10 mouse cellular contexts compared by ENCODE assay signal in genomic region chr17:6811931-6812850, GRCm38 (mm10). TPM values are rescaled to one million over a fixed set of nuclear protein-coding genes. Genes with fewer than 3 reads are reported as not detected.
A peak's percentile ranks its signal among the peaks of the same experiment; 100 is the strongest.
DNase-seq lines count a peak whose midpoint lies in the region; ATAC-seq lines count a peak whose summit lies in the region.
"Had no signal": no experiment of that assay in that cellular context is flagged by ENCODE, and none has a peak within 500 bp of the region (broad histone marks: within the 10 kb centered on the region; RNA-seq: fewer than 3 reads in every experiment).

No protein-coding gene starts in this region.

- no peak overlapping the region for H3K9ac ChIP-seq in forebrain, embryonic 11.5 days (ENCODE audit: low read length)

- no peak overlapping the region for H3K4me2 ChIP-seq in forebrain, embryonic 11.5 days (ENCODE audit: low read depth, low read length, severe bottlenecking)

- no peaks in the 10 kb centered on the region for H3K9me3 ChIP-seq in forebrain, embryonic 10.5 days
- H3K9me3 ChIP-seq in forebrain, embryonic 11.5 days (ENCODE audit: control insufficient read depth, low read length): no peaks in the 10 kb centered on the region

- H3K4me3 ChIP-seq in forebrain, embryonic 10.5 days: no peak overlapping the region
- H3K4me3 ChIP-seq in forebrain, embryonic 11.5 days (ENCODE audit: low read depth, low read length): no peak overlapping the region
- H3K4me3 ChIP-seq: myocyte had no signal

- no peak for ATAC-seq in forebrain, embryonic 11.5 days (replicated peaks; ENCODE audit: low FRiP score)
- ATAC-seq in CD4-positive, CD25-positive, alpha-beta regulatory T cell, adult 4 months: no peak

- H3K27ac ChIP-seq in forebrain, embryonic 10.5 days: peak overlapping the region; percentile 70
- H3K27ac ChIP-seq in forebrain, embryonic 11.5 days (ENCODE audit: low read depth, low read length): no peak overlapping the region

- H3K4me1 ChIP-seq in forebrain, embryonic 10.5 days: peaks cover 37% of the 10 kb centered on the region
- 0 out of 2 replicates have a peak, but pooled peaks cover 3% of the 10 kb centered on the region for H3K4me1 ChIP-seq in forebrain, embryonic 11.5 days (replicated peaks; ENCODE audit: control insufficient read depth, insufficient read depth, low read length)

- H3K27me3 ChIP-seq in forebrain, embryonic 10.5 days (ENCODE audit: poor library complexity, severe bottlenecking): no peaks in the 10 kb centered on the region
- H3K27me3 ChIP-seq in forebrain, embryonic 11.5 days (ENCODE audit: control insufficient read depth, insufficient read depth, low read length): no peaks in the 10 kb centered on the region

- DNase-seq in forebrain, embryonic 10.5 days (ENCODE audit: extremely low spot score, low spot score): no peak
- no peak for DNase-seq in forebrain, embryonic 11.5 days (ENCODE audit: low spot score)
- peak; percentile 36 for DNase-seq in ovary, adult 18-20 months (ENCODE audit: low spot score)
- DNase-seq in ovary, postnatal 14 days (ENCODE audit: low spot score): no peak
- peak; percentile 60 to 72 for DNase-seq in kidney, postnatal 4 days
- peak; percentile 71 for DNase-seq in yolk sac, embryonic 10.5 days (ENCODE audit: low spot score)
- DNase-seq in urinary bladder, adult 2 months (ENCODE audit: low spot score): no peak
- DNase-seq: gastrocnemius, postnatal 10 days had no signal

- no peaks in the 10 kb centered on the region for H3K36me3 ChIP-seq in forebrain, embryonic 10.5 days (replicated peaks)
- H3K36me3 ChIP-seq in forebrain, embryonic 11.5 days (ENCODE audit: control insufficient read depth, insufficient read depth, low read length): no peaks in the 10 kb centered on the region

- 45% methylated on average over 7 of the region's 7 CpGs for WGBS in forebrain, embryonic 10.5 days
- WGBS in forebrain, embryonic 11.5 days: 42% methylated on average over 7 of the region's 7 CpGs

RNA-seq across cellular contexts. Expression of gene Ezr, which starts 29.6 kb away (rescaled TPM):
- 103 and 116 TPM in 2 replicates for polyA plus RNA-seq in forebrain, embryonic 10.5 days (2016; fragmentation: Nextera tagmentation; extraction: Ambion mirVana)
- 122 and 135 TPM in 2 replicates for polyA plus RNA-seq in forebrain, embryonic 11.5 days (2014; fragmentation: Nextera tagmentation; extraction: Ambion mirVana)
- 100 to 1,000 TPM; 110 to 136 TPM for polyA plus RNA-seq in CD4-positive, CD25-positive, alpha-beta regulatory T cell, adult 4 months (2017; shearing (Covaris generic))
- polyA plus RNA-seq in urinary bladder, adult 2 months (2012; rRNA removed): 104 and 106 TPM in 2 replicates

Comparison
In these comparisons a context has a peak if more than half of its experiments do, and no peak if none do; other contexts are left out.
1. DNase-seq: peak in ovary, adult 18-20 months (single experiment), kidney, postnatal 4 days (2 of 2) and yolk sac, embryonic 10.5 days (single experiment); none in forebrain, embryonic 10.5 days (single experiment), forebrain, embryonic 11.5 days (single experiment), ovary, postnatal 14 days (single experiment) and urinary bladder, adult 2 months (single experiment).